Mouse (Mus musculus): ENCODE data around the gene Hnrnpl. TPM values are rescaled to one million over a fixed set of nuclear protein-coding genes. Genes with fewer than 3 reads are reported as not detected.

The Hnrnpl gene
- polyA plus RNA-seq, 1 experiment from 2014 or later: 264 TPM

DNA sequence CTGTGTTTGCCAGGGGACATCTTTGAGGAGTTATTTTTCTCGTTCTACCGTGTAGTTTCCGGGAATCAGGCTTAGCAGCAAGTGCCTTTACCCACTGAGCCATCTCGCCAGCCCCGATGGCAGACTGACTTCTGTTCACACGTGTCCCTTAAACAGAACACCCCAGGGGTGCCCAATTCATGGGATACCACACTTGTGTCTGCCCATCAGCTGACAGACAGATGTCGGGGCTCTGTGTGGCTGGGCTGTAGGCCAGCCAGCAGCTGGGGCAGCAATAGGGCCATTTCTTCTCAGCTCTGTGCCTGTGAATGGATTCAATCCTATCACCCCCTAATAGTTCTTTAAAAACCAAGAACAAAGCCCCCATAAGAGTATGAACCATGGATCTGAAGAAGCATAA, 33.2 kb upstream of the Hnrnpl start:
- Histone ChIP-seq H3K27ac (no peak overlapping the region), H3K36me3 (peaks cover 18% of the 10 kb centered on the region), H3K4me3 (no peak overlapping the region), H3K9ac (no peak overlapping the region), H3K4me2 (replicated peaks) (no peak overlapping the region), H3K27me3 (replicated peaks) (no peaks in the 10 kb centered on the region), H3K9me3 (no peaks in the 10 kb centered on the region), H3K4me1 (peaks cover 15% of the 10 kb centered on the region)
- ATAC-seq (ENCODE audit: low FRiP score, low read depth): no peak
- WGBS: 81% methylated on average over 7 of the region's 7 CpGs

DNA sequence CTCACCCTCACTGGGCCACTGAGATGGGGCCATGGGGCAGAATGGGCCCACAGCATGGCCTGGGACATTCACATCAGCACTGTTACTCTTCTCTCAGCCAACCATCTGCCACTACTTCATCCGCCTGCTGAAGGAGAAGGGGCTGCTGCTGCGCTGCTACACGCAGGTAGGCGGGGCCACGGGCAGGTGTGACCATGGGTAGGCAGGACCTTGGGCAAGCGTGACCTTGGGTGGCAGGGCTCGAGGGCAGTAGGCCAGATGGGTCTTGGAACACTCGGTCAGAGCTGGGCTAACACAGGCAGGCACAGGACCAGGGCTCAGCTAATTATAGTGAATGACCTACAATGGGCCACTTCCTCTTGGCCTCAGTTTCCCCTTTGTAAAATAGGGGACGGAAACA, 29.5 kb upstream of the Hnrnpl start:
- H3K4me3 ChIP-seq: no peak overlapping the region
- no peak overlapping the region for H3K4me2 ChIP-seq (replicated peaks)
- no peak for ATAC-seq (ENCODE audit: low FRiP score, low read depth)
- no peaks in the 10 kb centered on the region for H3K9me3 ChIP-seq
- no peak overlapping the region for H3K9ac ChIP-seq
- H3K36me3 ChIP-seq: peaks cover 22% of the 10 kb centered on the region
- no peak overlapping the region for H3K27ac ChIP-seq
- no peaks in the 10 kb centered on the region for H3K27me3 ChIP-seq (replicated peaks)
- 88% methylated on average over 9 of the region's 9 CpGs for WGBS
- H3K4me1 ChIP-seq: peaks cover 9% of the 10 kb centered on the region

- WGBS: 49% methylated on average over 6 of the region's 6 CpGs
- ATAC-seq (ENCODE audit: low FRiP score, low read depth): 0 out of 2 replicates have a peak, but pooled peaks have one; percentile 41
Observed at GRCm38 (mm10) chr7:28780067-28780658, 28.2 kb upstream of the Hnrnpl start.

GRCm38 (mm10) chr7:28780857-28781256, 27.5 kb upstream of the Hnrnpl start:
- Histone ChIP-seq H3K4me1 (peaks cover 3% of the 10 kb centered on the region), H3K9me3 (no peaks in the 10 kb centered on the region), H3K27ac (no peak overlapping the region), H3K4me3 (no peak overlapping the region), H3K9ac (no peak overlapping the region), H3K27me3 (replicated peaks) (no peaks in the 10 kb centered on the region), H3K36me3 (peaks cover 21% of the 10 kb centered on the region), H3K4me2 (replicated peaks) (no peak overlapping the region)
- ATAC-seq (ENCODE audit: low FRiP score, low read depth): no peak
- WGBS: 91% methylated on average over 7 of the region's 7 CpGs

More at GRCm38 (mm10) chr7:28780067-28780658, 28.2 kb upstream of the Hnrnpl start:
- H3K4me3 ChIP-seq: no peak overlapping the region
- no peaks in the 10 kb centered on the region for H3K9me3 ChIP-seq
- no peaks in the 10 kb centered on the region for H3K27me3 ChIP-seq (replicated peaks)
- H3K4me2 ChIP-seq (replicated peaks): no peak overlapping the region
- peaks cover 3% of the 10 kb centered on the region for H3K4me1 ChIP-seq
- H3K9ac ChIP-seq: no peak overlapping the region
- H3K27ac ChIP-seq: no peak overlapping the region
- H3K36me3 ChIP-seq: peaks cover 18% of the 10 kb centered on the region

DNA sequence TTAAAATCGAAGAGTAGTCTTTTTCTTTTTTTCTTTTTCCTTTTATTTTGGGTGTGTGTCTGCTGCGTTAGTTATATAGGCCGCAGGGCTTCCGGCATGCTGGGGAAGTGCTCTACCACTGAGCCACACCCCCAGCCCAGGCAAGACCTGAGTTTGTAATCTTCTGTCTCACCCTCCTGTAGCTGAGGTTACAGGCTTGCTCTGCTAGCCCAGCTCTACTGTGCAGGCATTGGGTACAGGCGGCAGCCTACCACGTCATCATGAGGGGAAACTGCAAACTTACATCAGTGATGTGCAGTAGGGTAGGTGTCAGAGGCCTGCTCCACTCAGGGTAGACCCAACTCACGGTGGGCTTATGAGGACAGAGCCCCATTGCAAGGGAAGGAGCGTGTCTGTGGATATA, 27.1 kb upstream of the Hnrnpl start:
- peaks cover 3% of the 10 kb centered on the region for H3K4me1 ChIP-seq
- WGBS: 92% methylated on average over 8 of the region's 8 CpGs
- peaks cover 25% of the 10 kb centered on the region for H3K36me3 ChIP-seq
- H3K27ac ChIP-seq: no peak overlapping the region
- H3K27me3 ChIP-seq (replicated peaks): no peaks in the 10 kb centered on the region
- H3K4me3 ChIP-seq: no peak overlapping the region
- H3K9ac ChIP-seq: no peak overlapping the region
- no peak overlapping the region for H3K4me2 ChIP-seq (replicated peaks)
- no peak for ATAC-seq (ENCODE audit: low FRiP score, low read depth)
- no peaks in the 10 kb centered on the region for H3K9me3 ChIP-seq

GRCm38 (mm10) chr7:28785161-28785560, 23.2 kb upstream of the Hnrnpl start:
- H3K36me3 ChIP-seq: peaks cover 34% of the 10 kb centered on the region
- no peak overlapping the region for H3K4me3 ChIP-seq
- 71% methylated on average over 5 of the region's 5 CpGs for WGBS
- no peak for ATAC-seq (ENCODE audit: low FRiP score, low read depth)
- no peak overlapping the region for H3K4me2 ChIP-seq (replicated peaks)
- peaks cover 2% of the 10 kb centered on the region for H3K4me1 ChIP-seq
- H3K9ac ChIP-seq: no peak overlapping the region
- H3K27ac ChIP-seq: no peak overlapping the region
- no peaks in the 10 kb centered on the region for H3K27me3 ChIP-seq (replicated peaks)
- no peaks in the 10 kb centered on the region for H3K9me3 ChIP-seq

DNA sequence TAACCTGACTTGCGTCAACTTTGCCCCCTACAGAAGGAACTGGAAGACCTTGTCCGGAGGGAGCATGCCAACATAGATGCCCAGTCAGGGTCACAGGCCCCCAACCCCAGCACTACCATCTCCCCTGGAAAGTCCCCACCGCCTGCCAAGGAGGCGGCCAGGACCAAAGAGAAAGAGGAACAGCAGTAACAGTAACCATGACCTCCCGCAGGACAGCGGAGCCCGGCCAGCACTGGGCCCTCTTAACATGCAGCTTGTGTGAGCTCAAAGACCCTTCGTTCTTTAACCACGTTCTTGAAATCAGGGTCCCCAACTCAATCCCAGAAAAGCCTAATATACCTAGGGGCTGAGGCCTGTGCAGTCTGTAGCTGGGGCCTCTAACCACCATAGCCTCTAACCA, 20.5 kb upstream of the Hnrnpl start:
- Histone ChIP-seq H3K4me3 (no peak overlapping the region), H3K9me3 (no peaks in the 10 kb centered on the region), H3K4me1 (no peaks in the 10 kb centered on the region), H3K4me2 (replicated peaks) (no peak overlapping the region), H3K27me3 (replicated peaks) (no peaks in the 10 kb centered on the region), H3K9ac (no peak overlapping the region), H3K27ac (no peak overlapping the region), H3K36me3 (peaks cover 28% of the 10 kb centered on the region)
- no peak for ATAC-seq (ENCODE audit: low FRiP score, low read depth)
- 94% methylated on average over 9 of the region's 9 CpGs for WGBS

GRCm38 (mm10) chr7:28788307-28789195, 19.8 kb upstream of the Hnrnpl start, which contains the start of gene Rinl:
Gene Rinl (plus strand): TSS chr7:28788969.
- Histone ChIP-seq H3K27ac (no peak within 1 kb of the TSS), H3K27me3 (replicated peaks) (no peaks in the 10 kb centered on the region), H3K9ac (no peak within 1 kb of the TSS), H3K36me3 (peaks cover 25% of the 10 kb centered on the region), H3K9me3 (no peaks in the 10 kb centered on the region), H3K4me3 (no peak within 1 kb of the TSS), H3K4me2 (replicated peaks) (no peak within 1 kb of the TSS), H3K4me1 (no peaks in the 10 kb centered on the region)
- ATAC-seq (ENCODE audit: low FRiP score, low read depth): no peak
- 78% methylated on average over 5 of the region's 5 CpGs for WGBS

DNA sequence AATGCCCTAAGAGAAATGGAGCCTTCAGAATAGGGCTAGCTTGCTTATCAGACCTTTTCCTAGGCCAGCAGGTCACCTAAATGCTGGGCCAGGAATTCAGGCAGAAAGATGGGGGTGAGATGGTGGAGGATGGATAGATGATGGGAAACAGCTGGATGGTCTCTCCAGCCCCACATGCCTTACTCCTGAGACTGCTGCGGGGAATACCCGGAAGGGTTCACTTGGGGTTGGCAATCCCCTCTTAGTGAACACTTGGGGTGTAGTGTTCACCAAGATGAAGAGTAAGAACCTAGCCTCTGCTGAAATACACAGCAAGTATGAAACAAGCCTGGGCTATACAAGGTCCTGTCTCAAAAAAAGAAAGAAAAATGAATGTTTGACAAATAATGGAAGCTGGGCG, 19.1 kb upstream of the Hnrnpl start:
- H3K9ac ChIP-seq: no peak overlapping the region
- 81% methylated on average over 3 of the region's 3 CpGs for WGBS
- H3K4me3 ChIP-seq: no peak overlapping the region
- H3K4me1 ChIP-seq: no peaks in the 10 kb centered on the region
- H3K27ac ChIP-seq: no peak overlapping the region
- H3K27me3 ChIP-seq (replicated peaks): no peaks in the 10 kb centered on the region
- H3K36me3 ChIP-seq: peaks cover 21% of the 10 kb centered on the region
- H3K4me2 ChIP-seq (replicated peaks): no peak overlapping the region
- H3K9me3 ChIP-seq: no peaks in the 10 kb centered on the region
- no peak for ATAC-seq (ENCODE audit: low FRiP score, low read depth)

GRCm38 (mm10) chr7:28790066-28790806, 18.1 kb upstream of the Hnrnpl start:
- Histone ChIP-seq H3K4me1 (no peaks in the 10 kb centered on the region), H3K9me3 (no peaks in the 10 kb centered on the region), H3K36me3 (peaks cover 21% of the 10 kb centered on the region), H3K4me2 (replicated peaks) (no peak overlapping the region), H3K4me3 (no peak overlapping the region), H3K27ac (no peak overlapping the region), H3K27me3 (replicated peaks) (no peaks in the 10 kb centered on the region), H3K9ac (no peak overlapping the region)
- ATAC-seq (ENCODE audit: low FRiP score, low read depth): no peak
- WGBS: 53% methylated on average over 8 of the region's 8 CpGs

- Histone ChIP-seq H3K4me1 (peaks cover 4% of the 10 kb centered on the region), H3K9ac (no peak overlapping the region), H3K36me3 (peaks cover 9% of the 10 kb centered on the region; the same call in 1 of the 2 replicates), H3K4me2 (replicated peaks) (no peak overlapping the region), H3K27me3 (replicated peaks) (no peaks in the 10 kb centered on the region), H3K27ac (no peak overlapping the region), H3K4me3 (no peak overlapping the region), H3K9me3 (no peaks in the 10 kb centered on the region)
- ATAC-seq (ENCODE audit: low FRiP score, low read depth): no peak
Observed at GRCm38 (mm10) chr7:28791706-28792105, 16.6 kb upstream of the Hnrnpl start.

Measured in neural tube, embryonic 12.5 days (tissue).